Mouse (Mus musculus) heart, adult 2 months (tissue): Measurements from ENCODE around the gene Snx25. TPM values are rescaled to one million over a fixed set of nuclear protein-coding genes. Genes with fewer than 3 reads are reported as not detected.
"Not testable (repeated sequence)": the region's sequence is repeated elsewhere in the genome, so short reads cannot be mapped to it uniquely, and the experiment has no call there.

Experiments
- DNase-seq, 2 experiments: peaks; one replicate each; pipeline ENCODE4 v3.0.0; 2021
- H3K27ac ChIP-seq: fragments of 200-600 bp; 2 replicates; pipeline ENCODE4 v1.8.1; 2022
- H3K27me3 ChIP-seq: fragments of 200-500 bp; 2 replicates; pipeline ENCODE4 v1.6.1; 2012; ENCODE audit warnings: mild to moderate bottlenecking, low read length, inconsistent platforms, mixed read lengths; ENCODE audit not compliant: control insufficient read depth, insufficient read depth
- H3K36me3 ChIP-seq: fragments of 200-500 bp; 2 replicates; pipeline ENCODE4 v1.6.1; 2012; ENCODE audit warnings: low read length, inconsistent platforms; ENCODE audit not compliant: control insufficient read depth, insufficient read depth
- H3K4me1 ChIP-seq: fragments of 200-500 bp; 2 replicates; pipeline ENCODE4 v1.6.1; 2011; ENCODE audit warnings: low read length; ENCODE audit not compliant: control insufficient read depth, insufficient read depth
- H3K4me3 ChIP-seq: fragments of 200-600 bp; 2 replicates; pipeline ENCODE4 v1.8.1; 2022
- H3K79me2 ChIP-seq: fragments of 200-500 bp; replicated peaks from 2 replicates; pipeline ENCODE4 v1.6.1; 2012; ENCODE audit warnings: mild to moderate bottlenecking, inconsistent platforms, low read length, moderate library complexity, mixed read lengths; ENCODE audit not compliant: control insufficient read depth, insufficient read depth
- H3K9ac ChIP-seq: fragments of 200-500 bp; 2 replicates; pipeline ENCODE4 v1.6.1; 2012; ENCODE audit warnings: low read depth, mild to moderate bottlenecking, control low read depth, inconsistent platforms, low read length, mixed read lengths
- CTCF ChIP-seq: fragments of 200-600 bp; IDR thresholded peaks from 2 replicates; pipeline ENCODE4 v1.8.1; 2022; ENCODE audit warnings: antibody characterized with exemption, mild to moderate bottlenecking, moderate library complexity
- EP300 ChIP-seq: fragments of 200-500 bp; IDR thresholded peaks from 2 replicates; pipeline ENCODE4 v1.6.1; 2011; ENCODE audit warnings: low read depth, low read length, control low read depth; ENCODE audit not compliant: insufficient read depth
- POLR2A ChIP-seq: fragments of 200-500 bp; IDR thresholded peaks from 2 replicates; pipeline ENCODE4 v1.6.1; 2011; ENCODE audit warnings: mild to moderate bottlenecking, low read depth, low read length, control low read depth; ENCODE audit not compliant: insufficient read depth
- WGBS: fragments of 180-500 bp; shearing (Covaris S2); methylation state at CpG from one replicate; pipeline ENCODE4 v1.1.7; 2018; 5-methylcytosine and 5-hydroxymethylcytosine counted together
- intact Hi-C: fragments of 180-260 bp; cut with DNase I; formaldehyde crosslinking; loops from one replicate; pipeline ENCODE4 v1.15.1; 2025
- polyA plus RNA-seq: library from polyadenylated mRNA; depleted of rRNA; stranded (reverse); fragments of >200 nt; gene quantifications from 2 replicates; pipeline ENCODE4 v1.2.3, GENCODE M21; 2012
- total RNA-seq, 2 experiments: library from RNA; stranded (reverse); gene quantifications; 2 replicates each; pipeline ENCODE4 v1.2.3; 2021

Gene Snx25
- total and polyA plus RNA-seq, 3 experiments: 3.2 to 8.8 (median 7.1) TPM

DNA sequence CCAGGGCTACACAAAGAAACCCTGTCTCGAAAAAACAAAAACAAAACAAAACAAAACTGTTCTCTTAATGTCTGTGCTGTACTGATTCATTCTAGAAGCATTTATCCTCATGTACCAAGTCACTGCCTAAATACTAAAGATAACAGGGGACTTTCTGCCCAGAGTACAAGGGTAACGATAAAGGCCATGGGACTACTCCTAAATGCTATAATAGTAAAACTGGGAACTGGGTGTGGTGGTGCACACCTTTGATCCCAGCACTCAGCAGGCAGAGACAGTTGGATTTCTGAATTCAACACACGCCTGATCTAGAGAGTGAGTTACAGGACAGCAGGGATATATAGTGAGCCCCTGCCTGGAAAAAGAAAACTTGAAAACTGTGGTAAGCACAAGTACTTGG lies 10.3 kb downstream of the Snx25 start:
- Histone ChIP-seq H3K27ac (no peak overlapping the region), H3K4me3 (no peak overlapping the region), H3K4me1 (peaks cover 12% of the 10 kb centered on the region), H3K9ac (no peak overlapping the region), H3K27me3 (no peaks in the 10 kb centered on the region), H3K79me2 (no peaks in the 10 kb centered on the region; the same call in 1 of the 2 replicates), H3K36me3 (peaks cover 3% of the 10 kb centered on the region; the same call in 1 of the 2 replicates)
- 79% methylated on average over 3 of the region's 3 CpGs for WGBS
- intact Hi-C loops: no loop called here
- no peak for TF ChIP-seq POLR2A
- no peak for TF ChIP-seq EP300
- TF ChIP-seq CTCF: no peak
- DNase-seq: no peak

- Histone ChIP-seq H3K79me2 (no peaks in the 10 kb centered on the region; the same call in 1 of the 2 replicates), H3K27me3 (no peaks in the 10 kb centered on the region), H3K4me1 (peaks cover 8% of the 10 kb centered on the region), H3K27ac (no peak overlapping the region), H3K9ac (no peak overlapping the region), H3K36me3 (peaks cover 3% of the 10 kb centered on the region; the same call in 1 of the 2 replicates), H3K4me3 (no peak overlapping the region)
- TF ChIP-seq EP300: no peak
- no peak for TF ChIP-seq CTCF
- TF ChIP-seq POLR2A: no peak
- WGBS: 66% methylated on average over 9 of the region's 9 CpGs
- no peak for DNase-seq
- intact Hi-C loops: no loop called here
Measured at GRCm38 (mm10) chr8:46140376-46141120, 11.4 kb downstream of the Snx25 start.

GRCm38 (mm10) chr8:46137843-46138596 lies 13.9 kb downstream of the Snx25 start:
- no peak for DNase-seq
- 54% methylated on average over 10 of the region's 10 CpGs for WGBS
- peaks cover 3% of the 10 kb centered on the region; the same call in 1 of the 2 replicates for H3K36me3 ChIP-seq
- no peak overlapping the region for H3K4me3 ChIP-seq
- no peak overlapping the region for H3K9ac ChIP-seq
- H3K27me3 ChIP-seq: no peaks in the 10 kb centered on the region
- no peak overlapping the region; the same call in 1 of the 2 replicates for H3K27ac ChIP-seq
- no peaks in the 10 kb centered on the region; the same call in 1 of the 2 replicates for H3K79me2 ChIP-seq
- peaks cover 7% of the 10 kb centered on the region for H3K4me1 ChIP-seq
- TF ChIP-seq POLR2A (no peak), CTCF (no peak), EP300 (no peak)
- intact Hi-C loops: no loop called here

- Histone ChIP-seq H3K36me3 (peaks cover 3% of the 10 kb centered on the region; the same call in 1 of the 2 replicates), H3K79me2 (no peaks in the 10 kb centered on the region; the same call in 1 of the 2 replicates), H3K4me3 (no peak overlapping the region), H3K9ac (no peak overlapping the region), H3K27me3 (no peaks in the 10 kb centered on the region), H3K27ac (no peak overlapping the region), H3K4me1 (peaks cover 5% of the 10 kb centered on the region)
- TF ChIP-seq CTCF (no peak), EP300 (no peak), POLR2A (no peak)
- no peak for DNase-seq
- 83% methylated on average over 1 of the region's 1 CpGs for WGBS
- intact Hi-C loops: no loop called here
Measured at GRCm38 (mm10) chr8:46137336-46137735, 14.6 kb downstream of the Snx25 start.

GRCm38 (mm10) chr8:46135546-46135945 lies 16.4 kb downstream of the Snx25 start:
- H3K27ac ChIP-seq, H3K36me3 ChIP-seq, H3K9ac ChIP-seq, H3K79me2 ChIP-seq, H3K27me3 ChIP-seq, DNase-seq, H3K4me1 ChIP-seq, intact Hi-C loops, H3K4me3 ChIP-seq: not testable (repeated sequence)
- 96% methylated on average over 2 of the region's 2 CpGs for WGBS

- H3K36me3 ChIP-seq: no peaks in the 10 kb centered on the region
- TF ChIP-seq CTCF (no peak), POLR2A (no peak), EP300 (no peak)
- H3K27ac ChIP-seq: no peak overlapping the region
- intact Hi-C loops: no loop called here
- H3K79me2 ChIP-seq: no peaks in the 10 kb centered on the region; the same call in none of the 2 replicates
- no peak overlapping the region for H3K9ac ChIP-seq
- 47% methylated on average over 2 of the region's 2 CpGs for WGBS
- peaks cover 2% of the 10 kb centered on the region; the same call in 1 of the 2 replicates for H3K4me1 ChIP-seq
- no peaks in the 10 kb centered on the region for H3K27me3 ChIP-seq
- no peak for DNase-seq
- no peak overlapping the region for H3K4me3 ChIP-seq
Measured at GRCm38 (mm10) chr8:46130426-46130825, 21.5 kb downstream of the Snx25 start.
